Mouse (Mus musculus) liver, adult 2 months (tissue): ENCODE results near the gene S100pbp. TPM values are rescaled to one million over a fixed set of nuclear protein-coding genes. Genes with fewer than 3 reads are reported as not detected.
A peak's percentile ranks its signal among the peaks of the same experiment; 100 is the strongest.

Source experiments
- DNase-seq: peaks from one replicate; pipeline ENCODE4 v3.0.0-alpha.2; 2011; ENCODE audit warnings: low read depth, low spot score; ENCODE audit errors: extremely low read depth
- H3K27ac ChIP-seq: fragments of 200-500 bp; replicated peaks from 2 replicates; pipeline ENCODE4 v1.5.1; 2012; ENCODE audit warnings: low read depth, mild to moderate bottlenecking, control low read depth, inconsistent platforms, low read length; ENCODE audit not compliant: insufficient read depth
- H3K27me3 ChIP-seq: fragments of 200-500 bp; 2 replicates; pipeline ENCODE4 v1.6.1; 2012; ENCODE audit warnings: mild to moderate bottlenecking, moderate library complexity, low read length, inconsistent platforms; ENCODE audit not compliant: control insufficient read depth, insufficient read depth
- H3K36me3 ChIP-seq: fragments of 200-500 bp; 2 replicates; pipeline ENCODE4 v1.6.1; 2012; ENCODE audit warnings: low read length, inconsistent platforms; ENCODE audit not compliant: control insufficient read depth, insufficient read depth
- H3K4me1 ChIP-seq: fragments of 200-500 bp; 2 replicates; pipeline ENCODE4 v1.6.1; 2011; ENCODE audit warnings: low read length; ENCODE audit not compliant: control insufficient read depth, insufficient read depth
- H3K4me3 ChIP-seq: fragments of 200-500 bp; 2 replicates; pipeline ENCODE4 v1.5.1; 2011; ENCODE audit warnings: low read depth, mild to moderate bottlenecking, control low read depth, low read length, moderate library complexity; ENCODE audit not compliant: insufficient read depth
- H3K79me2 ChIP-seq: fragments of 200-500 bp; 2 replicates; pipeline ENCODE4 v1.6.1; 2012; ENCODE audit warnings: inconsistent platforms, mild to moderate bottlenecking, low read length, moderate library complexity; ENCODE audit not compliant: control insufficient read depth, insufficient read depth
- H3K9ac ChIP-seq: fragments of 200-500 bp; 2 replicates; pipeline ENCODE4 v1.6.1; 2012; ENCODE audit warnings: low read depth, mild to moderate bottlenecking, control low read depth, inconsistent platforms, low read length
- CTCF ChIP-seq: fragments of 200-500 bp; IDR thresholded peaks from 2 replicates; pipeline ENCODE4 v1.5.1; 2011; ENCODE audit warnings: low read depth, low read length, control low read depth
- POLR2A ChIP-seq: fragments of 200-500 bp; IDR thresholded peaks from 2 replicates; pipeline ENCODE4 v1.6.1; 2011; ENCODE audit warnings: low read length, control low read depth; ENCODE audit not compliant: insufficient read depth; ENCODE audit errors: extremely low read depth
- WGBS: fragments of 180-500 bp; shearing (Covaris S2); methylation state at CpG from one replicate; pipeline ENCODE4 v1.1.7; 2018; 5-methylcytosine and 5-hydroxymethylcytosine counted together
- polyA plus RNA-seq: library from polyadenylated mRNA; depleted of rRNA; stranded (reverse); fragments of >200 nt; gene quantifications from 2 replicates; pipeline ENCODE4 v1.2.3, GENCODE M21; 2012
- total RNA-seq: library from RNA; depleted of rRNA; stranded (reverse); fragments of >200 nt; gene quantifications from 2 replicates; pipeline ENCODE4 v1.2.3, GENCODE M21; 2014

S100pbp gene
- total and polyA plus RNA-seq, 2 experiments, result 10.0 to 13.4 TPM

DNA sequence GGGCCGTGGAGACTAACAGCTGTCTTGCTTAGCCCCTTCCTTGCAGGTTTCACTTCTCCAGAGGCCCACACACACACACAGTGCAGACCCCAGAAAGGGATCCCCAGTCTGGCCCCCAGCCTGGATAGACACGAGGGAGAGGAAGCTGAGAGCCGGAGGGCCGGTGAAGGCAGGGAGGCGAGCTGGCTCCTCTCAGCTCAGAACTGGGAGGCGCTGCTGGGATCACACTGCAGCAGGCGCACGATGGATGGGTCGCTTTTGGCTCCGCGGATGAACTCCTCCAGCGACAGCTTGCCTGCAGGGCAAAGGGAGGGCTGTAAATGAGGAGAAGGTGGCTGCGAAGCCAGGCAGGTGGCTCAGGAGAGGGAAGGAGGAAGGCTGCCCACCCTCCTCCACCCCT lies 77.3 kb downstream of the S100pbp start:
- no peaks in the 10 kb centered on the region for H3K79me2 ChIP-seq
- no peaks in the 10 kb centered on the region for H3K27me3 ChIP-seq
- no peaks in the 10 kb centered on the region for H3K36me3 ChIP-seq
- no peak for DNase-seq
- no peak overlapping the region for H3K4me3 ChIP-seq
- WGBS, result 78% methylated on average over 13 of the region's 13 CpGs
- no peak overlapping the region for H3K9ac ChIP-seq
- H3K27ac ChIP-seq, result no peak overlapping the region
- H3K4me1 ChIP-seq, result no peaks in the 10 kb centered on the region; the same call in 1 of the 2 replicates
- no peak for TF ChIP-seq POLR2A
- no peak for TF ChIP-seq CTCF

- Histone ChIP-seq H3K9ac (no peak overlapping the region), H3K4me1 (no peaks in the 10 kb centered on the region; the same call in 1 of the 2 replicates), H3K27ac (no peak overlapping the region), H3K27me3 (no peaks in the 10 kb centered on the region), H3K79me2 (no peaks in the 10 kb centered on the region), H3K4me3 (no peak overlapping the region), H3K36me3 (no peaks in the 10 kb centered on the region)
- no peak for TF ChIP-seq POLR2A
- TF ChIP-seq CTCF, result peak; percentile 64
- WGBS, result 58% methylated on average over 11 of the region's 11 CpGs
- DNase-seq, result peak; percentile 31
Observed at GRCm38 (mm10) chr4:129111350-129111749, 78.2 kb downstream of the S100pbp start.

DNA sequence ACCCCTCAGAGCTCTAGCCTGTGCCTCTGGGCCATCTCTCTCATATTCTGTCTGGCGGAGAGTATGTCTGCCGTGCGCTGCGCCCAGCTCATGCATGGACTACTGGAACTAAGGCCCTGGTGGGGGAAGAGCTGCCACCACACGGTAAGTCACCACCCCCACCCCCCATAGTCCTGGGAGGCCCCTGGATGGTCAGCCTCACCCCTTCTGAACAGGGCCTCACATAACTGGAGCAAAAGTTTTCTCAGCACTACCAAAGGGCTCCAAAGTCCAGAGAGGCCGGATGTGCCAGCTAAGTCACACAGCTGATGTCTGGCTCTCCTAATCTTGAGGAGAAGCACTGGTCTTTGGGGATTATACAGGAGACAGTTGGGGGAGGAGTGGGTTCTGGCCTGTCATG lies 78.7 kb downstream of the S100pbp start:
- Histone ChIP-seq H3K9ac (no peak overlapping the region), H3K4me3 (no peak overlapping the region), H3K36me3 (no peaks in the 10 kb centered on the region), H3K79me2 (no peaks in the 10 kb centered on the region), H3K27ac (no peak overlapping the region), H3K27me3 (no peaks in the 10 kb centered on the region), H3K4me1 (no peaks in the 10 kb centered on the region; the same call in 1 of the 2 replicates)
- 83% methylated on average over 6 of the region's 6 CpGs for WGBS
- no peak for TF ChIP-seq CTCF
- DNase-seq, result no peak

DNA sequence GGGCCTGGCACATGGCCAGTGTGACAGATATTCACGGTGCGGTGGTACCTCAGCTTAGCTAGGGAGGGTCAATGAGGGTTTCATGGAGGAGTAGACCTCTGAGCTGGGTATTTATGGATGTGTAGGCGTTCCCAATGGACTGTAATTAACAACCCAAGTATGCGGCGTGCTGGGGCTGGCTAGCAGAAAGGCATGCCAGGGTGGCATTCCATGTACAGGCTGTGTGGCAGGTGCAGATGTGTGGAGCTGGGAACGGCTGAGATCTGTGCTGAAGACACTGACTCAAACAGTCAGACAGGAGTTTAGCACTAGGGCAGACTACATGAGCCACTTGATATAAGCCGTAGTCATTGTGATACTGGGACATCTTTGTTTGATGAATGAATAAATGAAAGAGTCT lies 80.9 kb downstream of the S100pbp start:
- Histone ChIP-seq H3K27me3 (0 out of 2 replicates have a peak, but pooled peaks cover 2% of the 10 kb centered on the region), H3K9ac (no peak overlapping the region), H3K4me1 (no peaks in the 10 kb centered on the region; the same call in 1 of the 2 replicates)

GRCm38 (mm10) chr4:129107348-129107899 lies 82.1 kb downstream of the S100pbp start:
- H3K27me3 ChIP-seq, result 0 out of 2 replicates have a peak, but pooled peaks cover 2% of the 10 kb centered on the region
- TF ChIP-seq POLR2A, result no peak
- TF ChIP-seq CTCF, result no peak

More for the DNA sequence above, 80.9 kb downstream of the S100pbp start:
- H3K4me3 ChIP-seq, result no peak overlapping the region
- WGBS, result 82% methylated on average over 7 of the region's 7 CpGs
- TF ChIP-seq POLR2A (no peak), CTCF (no peak)
- H3K27ac ChIP-seq, result no peak overlapping the region
- no peaks in the 10 kb centered on the region for H3K79me2 ChIP-seq
- no peak for DNase-seq
- H3K36me3 ChIP-seq, result no peaks in the 10 kb centered on the region

GRCm38 (mm10) chr4:129106073-129106472 lies 83.5 kb downstream of the S100pbp start:
- H3K27ac ChIP-seq, result no peak overlapping the region
- 0 out of 2 replicates have a peak, but pooled peaks cover 2% of the 10 kb centered on the region for H3K27me3 ChIP-seq

More at GRCm38 (mm10) chr4:129107348-129107899, 82.1 kb downstream of the S100pbp start:
- H3K9ac ChIP-seq, result no peak overlapping the region
- no peak overlapping the region for H3K4me3 ChIP-seq
- H3K36me3 ChIP-seq, result no peaks in the 10 kb centered on the region
- DNase-seq, result peak; percentile 39
- 43% methylated on average over 10 of the region's 10 CpGs for WGBS
- peaks cover 6% of the 10 kb centered on the region; the same call in 1 of the 2 replicates for H3K4me1 ChIP-seq
- no peak overlapping the region for H3K27ac ChIP-seq
- H3K79me2 ChIP-seq, result no peaks in the 10 kb centered on the region

More at GRCm38 (mm10) chr4:129106073-129106472, 83.5 kb downstream of the S100pbp start:
- DNase-seq, result no peak
- Histone ChIP-seq H3K36me3 (no peaks in the 10 kb centered on the region), H3K9ac (no peak overlapping the region), H3K4me1 (peaks cover 9% of the 10 kb centered on the region), H3K79me2 (no peaks in the 10 kb centered on the region), H3K4me3 (no peak overlapping the region)
- TF ChIP-seq CTCF (no peak), POLR2A (no peak)
- WGBS, result 76% methylated on average over 9 of the region's 9 CpGs
